Mouse (Mus musculus): Measurements from ENCODE around the gene Rps6kc1. TPM values are rescaled to one million over a fixed set of nuclear protein-coding genes. Genes with fewer than 3 reads are reported as not detected.
A peak's percentile ranks its signal among the peaks of the same experiment; 100 is the strongest.

Rps6kc1 gene
- polyA plus RNA-seq, 1 experiment from 2014 or later: 20.1 TPM

GRCm38 (mm10) chr1:190888031-190888430 is 23.5 kb downstream of the Rps6kc1 start:
- H3K36me3 ChIP-seq (ENCODE audit: control insufficient read depth, insufficient read depth, low read length): no peaks in the 10 kb centered on the region; the same call in none of the 2 replicates
- H3K27me3 ChIP-seq (ENCODE audit: control insufficient read depth, insufficient read depth, low read length): no peaks in the 10 kb centered on the region
- H3K9me3 ChIP-seq (ENCODE audit: control insufficient read depth, low read length): no peaks in the 10 kb centered on the region
- WGBS: 87% methylated on average over 2 of the region's 2 CpGs
- no peaks in the 10 kb centered on the region for H3K4me1 ChIP-seq (ENCODE audit: control insufficient read depth, insufficient read depth, low read length)
- no peak overlapping the region for H3K27ac ChIP-seq (ENCODE audit: low read depth, low read length)
- no peak for ATAC-seq (ENCODE audit: low FRiP score)
- no peak overlapping the region for H3K4me3 ChIP-seq (ENCODE audit: low read depth, low read length)
- no peak overlapping the region for H3K9ac ChIP-seq (ENCODE audit: low read length)
- no peak for DNase-seq (ENCODE audit: low spot score, missing footprints)
- no peak overlapping the region for H3K4me2 ChIP-seq

GRCm38 (mm10) chr1:190886014-190886413 is 25.6 kb downstream of the Rps6kc1 start:
- H3K36me3 ChIP-seq (ENCODE audit: control insufficient read depth, insufficient read depth, low read length): no peaks in the 10 kb centered on the region; the same call in 1 of the 2 replicates
- H3K4me1 ChIP-seq (ENCODE audit: control insufficient read depth, insufficient read depth, low read length): no peaks in the 10 kb centered on the region
- WGBS: 92% methylated on average over 4 of the region's 4 CpGs
- H3K27ac ChIP-seq (ENCODE audit: low read depth, low read length): no peak overlapping the region
- DNase-seq (ENCODE audit: low spot score, missing footprints): no peak
- H3K9me3 ChIP-seq (ENCODE audit: control insufficient read depth, low read length): no peaks in the 10 kb centered on the region
- ATAC-seq (ENCODE audit: low FRiP score): no peak
- no peak overlapping the region for H3K4me2 ChIP-seq
- no peak overlapping the region for H3K4me3 ChIP-seq (ENCODE audit: low read depth, low read length)
- no peaks in the 10 kb centered on the region for H3K27me3 ChIP-seq (ENCODE audit: control insufficient read depth, insufficient read depth, low read length)
- no peak overlapping the region for H3K9ac ChIP-seq (ENCODE audit: low read length)

- WGBS: 3% methylated on average over 2 of the region's 2 CpGs
- 0 out of 2 replicates have a peak, but pooled peaks have one; percentile 42 for ATAC-seq (ENCODE audit: low FRiP score)
- H3K36me3 ChIP-seq (ENCODE audit: control insufficient read depth, insufficient read depth, low read length): peaks cover 4% of the 10 kb centered on the region; the same call in 1 of the 2 replicates
Measured at GRCm38 (mm10) chr1:190881422-190881821, 30.1 kb downstream of the Rps6kc1 start.

GRCm38 (mm10) chr1:190880638-190881037 is 30.9 kb downstream of the Rps6kc1 start:
- Histone ChIP-seq H3K4me2 (no peak overlapping the region), H3K9ac (ENCODE audit: low read length) (no peak overlapping the region), H3K9me3 (ENCODE audit: control insufficient read depth, low read length) (no peaks in the 10 kb centered on the region), H3K4me1 (ENCODE audit: control insufficient read depth, insufficient read depth, low read length) (no peaks in the 10 kb centered on the region), H3K27ac (ENCODE audit: low read depth, low read length) (no peak overlapping the region), H3K36me3 (ENCODE audit: control insufficient read depth, insufficient read depth, low read length) (peaks cover 4% of the 10 kb centered on the region; the same call in 1 of the 2 replicates), H3K4me3 (ENCODE audit: low read depth, low read length) (no peak overlapping the region), H3K27me3 (ENCODE audit: control insufficient read depth, insufficient read depth, low read length) (no peaks in the 10 kb centered on the region)
- 86% methylated on average over 6 of the region's 6 CpGs for WGBS
- ATAC-seq (ENCODE audit: low FRiP score): no peak
- no peak for DNase-seq (ENCODE audit: low spot score, missing footprints)

More at GRCm38 (mm10) chr1:190881422-190881821, 30.1 kb downstream of the Rps6kc1 start:
- Histone ChIP-seq H3K4me3 (ENCODE audit: low read depth, low read length) (no peak overlapping the region), H3K27me3 (ENCODE audit: control insufficient read depth, insufficient read depth, low read length) (no peaks in the 10 kb centered on the region), H3K4me2 (no peak overlapping the region), H3K27ac (ENCODE audit: low read depth, low read length) (no peak overlapping the region), H3K9ac (ENCODE audit: low read length) (no peak overlapping the region), H3K9me3 (ENCODE audit: control insufficient read depth, low read length) (no peaks in the 10 kb centered on the region), H3K4me1 (ENCODE audit: control insufficient read depth, insufficient read depth, low read length) (no peaks in the 10 kb centered on the region)
- DNase-seq (ENCODE audit: low spot score, missing footprints): peak; percentile 96

GRCm38 (mm10) chr1:190875751-190876150 is 35.8 kb downstream of the Rps6kc1 start:
- Histone ChIP-seq H3K4me1 (ENCODE audit: control insufficient read depth, insufficient read depth, low read length) (no peaks in the 10 kb centered on the region), H3K27me3 (ENCODE audit: control insufficient read depth, insufficient read depth, low read length) (no peaks in the 10 kb centered on the region), H3K9ac (ENCODE audit: low read length) (no peak overlapping the region), H3K36me3 (ENCODE audit: control insufficient read depth, insufficient read depth, low read length) (peaks cover 7% of the 10 kb centered on the region; the same call in 1 of the 2 replicates), H3K4me3 (ENCODE audit: low read depth, low read length) (no peak overlapping the region), H3K4me2 (no peak overlapping the region), H3K27ac (ENCODE audit: low read depth, low read length) (no peak overlapping the region), H3K9me3 (ENCODE audit: control insufficient read depth, low read length) (no peaks in the 10 kb centered on the region)
- WGBS: 91% methylated on average over 6 of the region's 6 CpGs
- no peak for ATAC-seq (ENCODE audit: low FRiP score)
- no peak for DNase-seq (ENCODE audit: low spot score, missing footprints)

GRCm38 (mm10) chr1:190875089-190875488 is 36.5 kb downstream of the Rps6kc1 start:
- H3K4me1 ChIP-seq (ENCODE audit: control insufficient read depth, insufficient read depth, low read length): no peaks in the 10 kb centered on the region
- no peak for DNase-seq (ENCODE audit: low spot score, missing footprints)
- no peak for ATAC-seq (ENCODE audit: low FRiP score)
- no peaks in the 10 kb centered on the region for H3K27me3 ChIP-seq (ENCODE audit: control insufficient read depth, insufficient read depth, low read length)
- H3K4me3 ChIP-seq (ENCODE audit: low read depth, low read length): no peak overlapping the region
- peaks cover 7% of the 10 kb centered on the region; the same call in 1 of the 2 replicates for H3K36me3 ChIP-seq (ENCODE audit: control insufficient read depth, insufficient read depth, low read length)
- H3K9me3 ChIP-seq (ENCODE audit: control insufficient read depth, low read length): no peaks in the 10 kb centered on the region
- no peak overlapping the region for H3K27ac ChIP-seq (ENCODE audit: low read depth, low read length)
- H3K4me2 ChIP-seq: no peak overlapping the region
- no peak overlapping the region for H3K9ac ChIP-seq (ENCODE audit: low read length)
- 89% methylated on average over 4 of the region's 4 CpGs for WGBS

GRCm38 (mm10) chr1:190871068-190871467 is 40.5 kb downstream of the Rps6kc1 start:
- no peak overlapping the region for H3K9ac ChIP-seq (ENCODE audit: low read length)
- peaks cover 3% of the 10 kb centered on the region; the same call in 1 of the 2 replicates for H3K36me3 ChIP-seq (ENCODE audit: control insufficient read depth, insufficient read depth, low read length)
- H3K27me3 ChIP-seq (ENCODE audit: control insufficient read depth, insufficient read depth, low read length): no peaks in the 10 kb centered on the region
- DNase-seq (ENCODE audit: low spot score, missing footprints) (no peak), ATAC-seq (ENCODE audit: low FRiP score) (no peak)
- no peak overlapping the region for H3K4me2 ChIP-seq
- H3K4me3 ChIP-seq (ENCODE audit: low read depth, low read length): no peak overlapping the region
- 99% methylated on average over 12 of the region's 12 CpGs for WGBS
- H3K4me1 ChIP-seq (ENCODE audit: control insufficient read depth, insufficient read depth, low read length): no peaks in the 10 kb centered on the region
- H3K9me3 ChIP-seq (ENCODE audit: control insufficient read depth, low read length): no peaks in the 10 kb centered on the region
- no peak overlapping the region for H3K27ac ChIP-seq (ENCODE audit: low read depth, low read length)

GRCm38 (mm10) chr1:190869996-190870395 is 41.6 kb downstream of the Rps6kc1 start:
- H3K9ac ChIP-seq (ENCODE audit: low read length): no peak overlapping the region
- no peaks in the 10 kb centered on the region for H3K4me1 ChIP-seq (ENCODE audit: control insufficient read depth, insufficient read depth, low read length)
- no peak overlapping the region for H3K27ac ChIP-seq (ENCODE audit: low read depth, low read length)
- H3K9me3 ChIP-seq (ENCODE audit: control insufficient read depth, low read length): no peaks in the 10 kb centered on the region
- no peak for ATAC-seq (ENCODE audit: low FRiP score)
- no peak overlapping the region for H3K4me3 ChIP-seq (ENCODE audit: low read depth, low read length)
- H3K36me3 ChIP-seq (ENCODE audit: control insufficient read depth, insufficient read depth, low read length): peaks cover 3% of the 10 kb centered on the region; the same call in 1 of the 2 replicates
- H3K27me3 ChIP-seq (ENCODE audit: control insufficient read depth, insufficient read depth, low read length): no peaks in the 10 kb centered on the region
- 92% methylated on average over 4 of the region's 4 CpGs for WGBS
- no peak overlapping the region for H3K4me2 ChIP-seq
- DNase-seq (ENCODE audit: low spot score, missing footprints): no peak

- no peak overlapping the region for H3K4me3 ChIP-seq (ENCODE audit: low read depth, low read length)
- H3K36me3 ChIP-seq (ENCODE audit: control insufficient read depth, insufficient read depth, low read length): peaks cover 3% of the 10 kb centered on the region; the same call in 1 of the 2 replicates
- no peaks in the 10 kb centered on the region for H3K9me3 ChIP-seq (ENCODE audit: control insufficient read depth, low read length)
- no peak overlapping the region for H3K27ac ChIP-seq (ENCODE audit: low read depth, low read length)
- WGBS: 86% methylated on average over 3 of the region's 3 CpGs
- no peak for ATAC-seq (ENCODE audit: low FRiP score)
- DNase-seq (ENCODE audit: low spot score, missing footprints): no peak
- H3K4me2 ChIP-seq: no peak overlapping the region
- H3K27me3 ChIP-seq (ENCODE audit: control insufficient read depth, insufficient read depth, low read length): no peaks in the 10 kb centered on the region
- no peaks in the 10 kb centered on the region for H3K4me1 ChIP-seq (ENCODE audit: control insufficient read depth, insufficient read depth, low read length)
- no peak overlapping the region for H3K9ac ChIP-seq (ENCODE audit: low read length)
Measured at GRCm38 (mm10) chr1:190868790-190869189, 42.8 kb downstream of the Rps6kc1 start.

Measured in midbrain, embryonic 11.5 days (tissue).